Mouse (Mus musculus) megakaryocyte-erythroid progenitor cell, adult 5-6 weeks (primary cell): ENCODE results near the gene Actr6. TPM values are rescaled to one million over a fixed set of nuclear protein-coding genes. Genes with fewer than 3 reads are reported as not detected.
"Not testable (repeated sequence)": the region's sequence is repeated elsewhere in the genome, so short reads cannot be mapped to it uniquely, and the experiment has no call there.

Experiments used
- ATAC-seq: replicated peaks from 2 replicates; pipeline ENCODE4 v1.8.0; 2016; ENCODE audit warnings: mild to moderate bottlenecking, inconsistent platforms; ENCODE audit not compliant: severe bottlenecking, poor library complexity, low FRiP score, low TSS enrichment
- total RNA-seq, 2 experiments: library from RNA; stranded (forward) in 1 of 2; stranded (reverse) in 1 of 2; fragments of 200-1000, 215-1000 nt in 1 of 2; fragments of >200 nt in 1 of 2; fragmentation: Nextera tagmentation in 1 of 2; gene quantifications; 2 replicates each; pipeline ENCODE4 v1.2.3; 2014 to 2017

Actr6 gene
- total RNA-seq, 2 experiments from 2014 or later: 10.4 to 21.7 TPM

DNA sequence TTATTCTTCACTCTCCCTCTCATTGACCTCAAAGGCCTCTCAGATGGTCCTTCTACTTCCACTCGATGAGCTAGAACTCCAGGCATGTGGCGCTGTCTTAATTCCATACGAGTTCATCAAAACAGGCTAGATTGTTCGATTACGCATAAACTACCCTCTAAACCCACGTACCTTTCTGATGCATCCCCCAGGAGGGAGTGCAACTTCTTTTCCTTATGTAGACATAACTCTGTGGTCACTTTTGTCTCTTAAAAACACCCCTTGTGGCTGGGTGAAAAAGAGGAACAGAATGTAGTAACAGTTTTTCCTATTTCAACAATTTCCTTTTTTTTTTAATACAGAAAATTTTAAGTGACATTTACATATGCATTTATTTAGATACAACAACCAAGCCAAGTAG is 8.9 kb upstream of the Actr6 start:
- ATAC-seq: no peak

DNA sequence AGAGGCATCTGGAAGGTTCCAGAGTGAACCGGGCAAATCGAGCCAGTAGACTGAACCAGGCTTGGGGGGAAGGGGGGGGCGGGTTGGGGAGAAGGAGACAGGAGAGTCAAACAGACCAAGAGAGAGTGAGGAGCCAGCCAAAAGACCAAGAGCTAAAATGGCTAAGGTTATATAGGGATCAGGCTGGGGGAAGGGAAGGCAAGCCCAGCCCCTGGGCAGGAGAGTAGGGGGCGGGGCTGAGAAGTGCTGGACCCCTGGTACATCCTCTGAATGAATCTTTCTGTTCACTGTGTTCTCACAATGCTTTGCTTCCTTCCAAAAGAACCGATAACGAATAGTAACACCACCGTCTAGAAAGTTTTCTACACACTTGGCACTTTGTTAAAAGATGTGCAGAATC is 7.6 kb upstream of the Actr6 start:
- ATAC-seq: no peak

DNA sequence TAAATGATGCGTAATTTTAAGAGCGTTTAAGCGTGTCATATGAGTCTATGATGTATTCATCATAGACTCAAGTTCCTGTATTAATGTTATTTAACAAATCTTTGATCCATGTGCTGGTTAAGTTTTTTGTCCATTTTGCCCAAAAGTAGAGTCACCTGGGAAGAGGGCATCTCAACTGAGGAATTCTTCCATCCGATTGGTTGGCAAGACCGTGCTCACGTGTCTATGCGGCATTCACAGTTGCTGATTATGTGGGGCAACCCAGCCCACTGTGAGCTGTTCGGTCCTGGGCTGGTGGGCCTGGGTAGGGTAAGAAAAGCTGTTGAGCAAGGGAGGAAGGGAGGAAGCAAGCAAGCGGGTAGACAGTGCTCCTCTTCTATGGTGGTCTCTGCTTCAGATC is 6.3 kb upstream of the Actr6 start:
- no peak for ATAC-seq

DNA sequence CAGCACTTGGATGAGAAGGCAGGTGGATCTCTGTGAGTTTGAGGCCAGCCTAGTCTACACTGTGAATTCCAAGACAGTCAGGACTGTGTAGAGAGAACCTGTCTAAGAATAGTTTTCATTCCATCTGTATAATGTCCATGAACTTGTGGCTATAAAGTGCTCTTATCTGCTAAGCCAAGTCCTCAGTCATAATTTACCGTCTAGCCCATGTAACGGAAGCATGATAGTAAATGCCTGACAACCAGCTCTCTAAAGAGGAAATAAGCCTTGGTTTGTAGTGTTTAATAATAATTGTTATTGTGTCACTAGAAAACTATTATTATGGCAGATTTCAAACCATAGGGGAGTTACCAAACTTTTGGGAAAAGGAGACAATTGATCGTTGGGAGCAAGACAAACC is 5.8 kb upstream of the Actr6 start:
- peak; percentile 51; the same call in 1 of the 2 replicates for ATAC-seq

DNA sequence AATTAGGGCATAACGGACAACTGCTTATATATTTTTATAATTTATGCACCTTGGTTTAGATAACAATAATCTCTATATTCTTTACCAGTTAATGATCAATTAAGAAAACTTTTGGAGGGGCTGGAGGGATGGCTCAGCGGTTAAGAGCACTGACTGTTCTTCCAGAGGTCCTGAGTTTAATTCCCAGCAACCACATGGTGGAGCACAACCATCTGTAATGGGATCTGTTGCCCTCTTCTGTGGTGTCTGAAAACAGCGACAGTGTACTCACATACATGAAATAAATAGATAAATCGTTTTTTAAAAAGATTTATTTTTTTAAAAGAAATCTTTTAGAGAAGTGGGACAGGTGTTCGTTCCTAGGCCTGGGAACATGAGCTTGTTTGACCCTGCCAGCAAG is 5.0 kb upstream of the Actr6 start:
- ATAC-seq: no peak

DNA sequence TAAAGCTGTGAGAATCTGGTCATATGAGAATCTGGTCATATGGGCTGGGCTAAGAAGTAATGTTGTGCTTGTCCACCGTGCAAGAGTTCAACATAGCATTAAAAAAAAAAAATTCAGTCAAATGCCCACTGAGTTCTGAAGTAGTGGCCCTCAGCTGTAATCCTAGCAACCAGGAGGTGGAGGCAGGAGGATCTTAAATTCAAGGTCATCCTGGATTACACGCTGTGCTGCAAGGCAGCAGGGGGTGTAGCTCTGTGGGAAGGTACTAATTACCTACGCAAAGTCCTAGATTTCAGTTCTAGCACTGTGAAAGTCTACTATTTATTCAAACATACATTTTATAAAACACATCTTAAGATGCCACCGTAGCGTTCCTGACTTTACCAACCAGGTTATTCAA is 754 bp downstream of the Actr6 start:
- ATAC-seq: 0 out of 2 replicates have a peak, but pooled peaks have one; percentile 25

DNA sequence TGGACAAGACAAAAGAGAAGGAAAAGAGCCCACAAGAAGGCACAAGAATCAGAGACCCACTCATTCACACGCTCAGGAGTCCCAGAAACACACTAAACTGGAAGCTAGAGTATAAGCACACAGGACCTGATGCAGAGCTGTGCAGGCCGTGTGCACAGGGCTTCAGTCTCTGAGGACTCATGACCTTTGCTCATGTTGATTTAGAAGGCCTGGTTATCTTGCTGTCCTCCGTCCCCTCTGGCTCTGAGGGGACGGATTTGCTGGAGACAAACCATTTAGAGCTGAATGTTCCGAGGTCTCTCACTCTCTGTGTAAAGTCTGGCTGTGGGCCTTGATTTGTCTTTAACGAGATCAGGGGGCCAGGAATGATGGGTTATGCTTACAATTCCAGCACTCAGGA is 1.7 kb downstream of the Actr6 start:
- ATAC-seq: no peak

DNA sequence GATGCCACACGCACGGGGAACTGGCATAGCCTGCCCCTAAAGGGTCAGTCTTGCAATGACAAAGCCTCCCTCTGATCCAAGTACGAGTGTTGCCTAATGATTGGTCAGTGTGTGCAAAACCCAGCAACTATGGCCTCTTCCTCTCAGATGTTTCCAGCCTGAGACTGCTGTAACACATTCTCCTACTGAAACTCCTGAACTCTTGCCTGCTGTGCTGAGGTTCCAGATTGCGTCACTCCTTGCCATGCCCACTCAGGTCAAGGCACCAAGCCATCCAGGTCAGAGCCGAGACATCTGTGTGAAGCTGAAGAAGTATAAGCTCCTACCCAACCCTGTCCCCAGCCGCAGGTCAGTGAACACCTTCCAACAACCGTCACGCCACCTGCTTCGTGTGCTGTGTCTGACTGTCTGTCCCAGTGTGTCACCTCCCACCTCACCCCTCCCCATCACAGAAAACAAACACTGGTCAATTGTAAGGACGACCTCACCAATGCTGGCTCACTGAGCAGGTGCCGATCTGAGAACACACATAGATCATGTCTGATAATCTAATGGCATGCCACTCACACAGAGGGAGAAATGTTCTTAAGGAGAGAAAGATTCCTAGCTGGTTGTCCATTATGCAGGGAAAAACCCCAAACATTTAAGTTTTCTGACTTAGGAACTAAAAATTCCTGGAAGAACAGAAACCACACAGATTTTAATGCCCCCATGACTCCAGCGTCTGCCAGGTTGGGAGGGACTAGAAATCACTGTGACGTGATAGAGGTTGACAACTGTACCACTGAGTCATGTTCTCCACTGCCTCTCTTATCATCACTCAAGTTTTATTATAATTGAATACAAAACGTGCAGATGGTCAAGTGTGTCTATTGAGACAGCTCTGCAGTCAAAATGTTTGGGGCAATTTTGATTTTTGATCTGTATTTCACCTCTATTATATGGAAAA is 9.6 kb downstream of the Actr6 start:
- no peak; the same call in 1 of the 2 replicates for ATAC-seq

DNA sequence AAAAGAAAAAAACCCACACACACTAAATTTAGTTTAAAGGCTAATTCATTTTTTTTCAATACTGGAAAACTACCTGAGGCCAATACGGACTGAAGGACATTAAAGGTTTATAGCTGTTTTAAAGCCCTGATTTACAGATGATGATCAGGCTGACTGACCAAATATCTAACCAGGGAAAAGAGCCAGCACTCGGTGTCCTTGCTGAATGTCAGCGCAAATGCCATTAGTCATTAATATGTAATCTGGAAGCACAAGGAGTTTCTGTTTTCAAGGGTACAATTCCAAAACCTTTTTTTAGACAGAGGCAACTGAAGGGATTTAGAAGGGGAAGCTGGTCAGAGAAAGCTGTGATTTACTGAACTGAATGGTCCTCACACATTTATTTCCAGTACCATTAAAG is 11.3 kb downstream of the Actr6 start:
- no peak for ATAC-seq

DNA sequence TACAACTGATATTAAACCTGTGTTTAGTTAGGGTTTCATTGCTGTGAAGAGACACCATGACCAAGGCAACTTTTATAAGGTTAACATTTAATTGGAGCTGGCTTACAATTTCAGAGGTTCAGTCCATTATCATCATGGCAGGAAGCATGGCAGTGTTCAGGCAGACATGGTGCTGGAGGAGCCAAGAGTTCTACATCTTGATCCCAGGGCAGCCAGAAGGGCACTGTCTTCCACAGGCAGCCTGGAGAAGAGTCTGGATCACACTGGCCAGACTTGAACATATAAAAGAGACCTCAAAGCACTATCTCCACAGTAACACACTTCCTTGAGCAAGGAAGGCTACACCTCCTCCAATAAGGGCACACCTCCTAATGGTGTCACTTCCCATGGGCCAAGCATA is 11.8 kb downstream of the Actr6 start:
- no peak for ATAC-seq

DNA sequence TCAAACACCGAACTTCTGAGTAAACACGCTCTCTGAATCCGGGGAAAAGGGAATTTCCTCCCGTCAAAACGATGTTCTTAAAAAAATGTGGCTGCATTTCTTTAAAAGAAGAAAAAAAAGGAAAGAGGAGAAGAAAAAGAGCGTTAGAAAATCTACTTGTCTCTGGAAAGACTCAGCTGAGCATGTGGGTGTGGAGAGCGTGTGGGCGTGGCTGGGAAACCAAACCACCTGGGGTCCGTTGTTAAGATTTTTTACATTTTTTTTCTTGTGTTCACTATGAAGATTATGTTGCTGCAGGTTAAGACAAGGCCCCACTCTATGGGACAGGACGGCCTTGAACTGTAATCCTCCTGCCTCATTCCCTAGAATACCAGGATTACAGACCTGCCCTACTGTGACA is 17.2 kb downstream of the Actr6 start:
- no peak for ATAC-seq

DNA sequence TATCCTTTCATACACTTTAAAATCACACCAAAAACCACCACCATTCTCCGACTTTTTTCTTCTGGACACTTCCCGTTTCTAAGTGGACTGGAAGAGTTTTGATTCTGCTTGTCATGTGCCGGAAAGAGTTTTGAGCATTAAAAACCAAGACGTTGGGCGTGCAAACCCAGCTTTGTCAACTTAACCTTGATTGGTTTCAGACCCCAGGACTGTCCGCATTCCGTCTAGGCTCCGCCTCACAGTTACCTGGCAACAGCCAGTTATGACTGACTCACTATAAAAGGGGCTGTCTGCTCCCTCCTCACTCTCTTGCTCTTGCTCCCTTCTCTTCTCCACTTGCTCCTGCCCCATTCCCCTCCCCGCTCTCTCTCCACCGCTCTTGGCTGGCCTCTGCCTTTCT is 23.4 kb downstream of the Actr6 start:
- ATAC-seq: peak; percentile 77

DNA sequence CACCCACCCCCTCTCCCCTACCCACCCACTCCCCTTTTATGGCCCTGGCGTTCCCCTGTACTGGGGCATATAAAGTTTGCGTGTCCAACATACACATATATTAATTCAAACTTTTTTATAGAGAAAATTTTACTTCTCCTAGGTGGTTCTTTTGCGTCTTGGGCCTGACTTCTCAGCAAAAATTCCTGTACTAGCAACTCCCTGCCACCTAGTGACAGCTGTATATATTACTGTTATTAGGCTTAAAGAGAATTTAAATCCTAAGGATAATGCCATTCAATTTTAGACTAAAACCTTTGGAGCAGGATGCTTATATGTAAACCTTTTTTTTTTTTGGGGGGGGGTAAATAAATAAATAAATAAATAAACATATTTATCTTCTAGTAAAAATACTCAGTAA is 24.7 kb downstream of the Actr6 start:
- ATAC-seq: no peak

DNA sequence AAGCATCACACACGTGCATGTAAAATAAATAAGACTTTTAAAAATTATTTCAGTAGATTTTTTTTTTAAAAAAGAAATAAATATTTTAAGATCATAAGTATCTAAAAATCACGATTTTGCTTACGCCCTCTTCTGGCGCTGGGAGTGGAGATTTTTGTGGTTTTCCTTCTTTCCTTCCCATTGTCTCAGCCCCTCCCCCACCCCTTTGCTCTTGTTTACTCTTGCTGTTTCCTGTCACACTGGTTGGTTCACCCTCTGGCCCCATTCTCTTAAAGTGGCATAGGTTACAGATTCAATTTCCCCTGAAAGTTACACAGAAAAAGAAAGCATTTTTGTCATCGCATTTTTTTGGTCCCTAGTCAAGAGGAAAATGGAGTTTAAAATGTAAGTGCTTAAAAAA is 29.1 kb downstream of the Actr6 start:
- no peak for ATAC-seq

DNA sequence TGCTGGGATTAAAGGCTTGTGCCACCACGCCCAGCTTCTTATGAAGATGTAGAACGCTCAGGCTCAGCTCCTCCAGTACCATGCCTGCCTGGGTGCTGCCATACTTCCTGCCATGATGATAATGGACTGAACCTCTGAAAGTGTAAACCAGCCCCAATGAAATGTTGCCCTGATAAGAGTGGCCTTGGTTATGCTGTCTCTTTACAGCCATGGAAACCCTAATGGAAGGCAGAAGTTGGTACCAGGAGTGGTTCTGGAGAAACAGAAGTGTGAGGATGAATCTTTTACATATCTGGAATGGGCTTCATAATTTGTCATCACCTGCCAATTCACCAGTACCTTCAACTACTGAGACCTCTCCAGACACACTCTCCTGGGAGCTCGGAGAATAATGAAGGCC is 34.1 kb downstream of the Actr6 start:
- ATAC-seq: no peak

DNA sequence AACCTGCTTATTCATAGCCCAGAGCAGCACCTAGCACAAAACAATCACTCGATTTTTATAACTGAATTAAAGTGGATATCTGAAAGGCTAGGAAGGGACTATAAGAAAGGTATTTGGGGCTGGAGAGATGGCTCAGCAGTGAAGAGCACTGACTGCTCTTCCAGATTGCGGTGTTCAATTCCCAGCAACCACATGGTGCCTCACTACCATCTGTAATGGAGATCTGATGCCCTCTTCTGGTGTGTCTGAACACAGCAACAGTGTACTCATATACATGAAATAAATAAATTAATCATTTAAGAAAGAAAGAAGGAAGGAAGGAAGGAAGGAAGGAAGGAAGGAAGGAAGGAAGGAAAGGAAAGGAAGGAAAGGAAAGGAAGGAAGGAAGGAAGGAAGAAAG is 35.8 kb downstream of the Actr6 start:
- not testable (repeated sequence) for ATAC-seq

DNA sequence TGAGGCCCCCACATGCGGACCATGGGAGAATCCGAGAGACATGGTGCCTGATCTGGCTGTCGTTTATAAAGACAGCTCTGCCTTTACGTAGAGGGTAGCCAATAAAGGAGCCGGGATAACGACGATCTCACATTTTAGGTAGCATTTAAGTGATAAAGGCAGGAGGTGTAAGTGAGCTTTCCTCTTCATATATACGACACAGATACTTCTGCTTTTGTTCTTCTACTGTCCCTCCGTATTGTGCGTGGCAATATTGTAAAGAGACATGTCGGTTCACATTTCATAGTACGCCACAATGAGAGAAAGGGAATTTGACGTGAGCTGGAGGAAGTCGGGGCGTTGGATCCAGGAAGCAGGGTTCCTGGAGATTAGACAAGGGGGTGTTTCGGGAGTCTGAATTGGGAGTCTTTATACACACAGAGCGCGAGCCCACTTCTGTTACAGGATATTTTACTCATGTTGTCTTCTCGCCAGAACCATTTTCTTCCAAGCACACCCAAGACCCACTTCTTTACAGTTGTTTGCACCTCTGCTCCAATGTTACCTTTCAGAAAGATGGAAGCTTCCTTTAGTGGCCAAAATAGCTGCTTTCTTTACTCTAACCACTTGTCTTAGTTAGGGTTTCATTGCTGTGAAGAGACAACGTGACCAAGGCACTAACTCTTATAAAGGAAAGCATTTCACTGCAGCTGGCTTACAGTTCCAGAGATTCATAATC is 36.7 kb downstream of the Actr6 start:
- ATAC-seq: peak; percentile 63

DNA sequence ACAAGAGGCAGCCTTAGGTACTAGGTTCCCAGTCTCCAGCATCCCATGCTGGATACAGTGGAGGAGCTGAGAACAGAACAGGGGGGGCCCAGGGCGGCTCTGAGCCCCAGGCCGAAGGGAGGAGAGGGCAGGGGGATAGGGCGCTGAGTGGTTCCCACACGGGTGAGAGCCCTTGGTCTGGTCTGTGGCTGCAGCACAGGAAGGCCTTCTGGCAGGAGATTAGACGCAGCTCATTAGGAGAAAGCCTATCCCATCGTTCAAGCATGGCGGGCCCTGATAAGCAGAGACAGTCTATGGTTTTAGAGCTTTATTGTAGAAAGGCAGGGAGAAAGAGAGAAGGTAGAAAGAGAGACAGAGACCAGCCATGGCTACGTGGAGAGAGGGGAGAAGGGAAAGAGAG is 42.1 kb downstream of the Actr6 start:
- peak; percentile 56 for ATAC-seq

DNA sequence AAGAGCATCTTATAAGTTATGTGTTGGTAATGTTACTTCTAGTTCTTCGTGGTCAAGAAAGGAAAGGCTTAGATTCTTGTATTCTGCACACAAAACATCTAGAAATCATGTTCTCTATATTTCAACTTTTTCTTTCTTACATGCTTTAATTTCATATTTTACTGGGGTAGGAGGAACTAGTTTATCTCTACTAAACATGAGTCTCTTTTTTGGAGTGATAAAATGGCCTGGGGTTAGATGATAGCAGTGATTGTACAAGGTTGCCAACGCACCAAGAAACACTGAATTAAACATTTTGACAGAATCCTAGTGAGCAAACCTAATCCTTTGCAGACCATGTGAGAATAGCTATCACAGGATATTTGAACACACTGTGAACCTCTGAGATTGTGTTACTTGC is 44.6 kb downstream of the Actr6 start:
- ATAC-seq: peak; percentile 41; the same call in 1 of the 2 replicates

DNA sequence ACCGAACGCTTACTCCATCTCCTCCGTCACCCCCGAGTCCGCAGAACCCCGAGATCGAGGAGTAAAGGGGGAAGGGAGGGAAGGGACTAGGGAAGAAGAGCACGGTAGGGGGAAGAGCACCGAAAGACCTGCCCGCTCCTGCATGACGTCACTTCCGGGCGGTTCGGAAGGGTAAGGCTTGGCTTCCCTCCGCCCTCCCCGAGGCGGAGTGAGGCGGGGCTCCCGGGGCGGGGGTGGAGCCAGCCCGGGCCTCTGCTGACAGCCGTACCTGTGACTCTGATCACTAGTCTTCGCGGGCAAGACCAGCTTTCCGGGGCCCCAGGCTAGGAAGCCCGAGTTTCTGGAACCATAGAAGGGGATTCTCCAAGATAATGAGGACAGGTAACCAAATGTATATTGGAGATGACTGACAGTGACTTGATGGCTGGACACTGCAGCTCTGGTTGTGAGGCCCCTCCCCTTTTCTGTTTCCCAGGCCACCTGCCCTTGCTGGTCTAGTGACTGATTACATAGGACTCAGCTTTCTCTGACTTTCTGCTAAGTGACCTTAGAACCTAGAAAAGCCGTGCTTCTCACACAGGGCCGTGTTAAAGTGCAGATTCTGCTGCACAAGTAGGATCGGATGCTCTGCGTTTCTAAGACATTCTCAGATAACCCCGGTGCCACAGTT is 45.8 kb downstream of the Actr6 start, which contains the start of gene Scyl2:
Gene Scyl2 (minus strand): TSS at position 147 of the 670 bp plus-strand sequence.
- ATAC-seq: peak; percentile 93
